Mouse (Mus musculus) megakaryocyte, embryonic 14.5 days (primary cell): ENCODE data around the gene Olfr839-ps1. TPM values are rescaled to one million over a fixed set of nuclear protein-coding genes. Genes with fewer than 3 reads are reported as not detected.

Source experiments
- H3K27me3 ChIP-seq: replicated peaks from 2 replicates; pipeline ENCODE3; 2012; ENCODE audit warnings: inconsistent platforms
- H3K36me3 ChIP-seq: replicated peaks from 2 replicates; pipeline ENCODE3; 2012; ENCODE audit warnings: low read length, inconsistent platforms, mixed read lengths
- H3K4me1 ChIP-seq: 2 replicates; pipeline ENCODE4 v1.6.1; 2012; ENCODE audit warnings: inconsistent platforms
- H3K4me3 ChIP-seq: replicated peaks from 2 replicates; pipeline ENCODE3; 2012; ENCODE audit warnings: moderate library complexity, mild to moderate bottlenecking, inconsistent platforms
- H3K9me3 ChIP-seq: 2 replicates; pipeline ENCODE4 v1.6.1; 2012; ENCODE audit warnings: inconsistent platforms
- FLI1 ChIP-seq: IDR thresholded peaks from 2 replicates; pipeline ENCODE4 v1.6.1; 2012; ENCODE audit warnings: low read length, inconsistent platforms, mixed read lengths
- GATA1 ChIP-seq: IDR thresholded peaks from 3 replicates; pipeline ENCODE4 v1.6.1; 2012; ENCODE audit warnings: mixed read lengths, low read length, inconsistent platforms, borderline replicate concordance
- polyA plus RNA-seq: library from polyadenylated mRNA; stranded (reverse); fragments of >175 nt; gene quantifications from 2 replicates; pipeline ENCODE4 v1.2.3, GENCODE M21; 2012; ENCODE audit warnings: low replicate concordance; ENCODE audit not compliant: insufficient read depth

Olfr839-ps1 gene
- not detected in 2 replicates for polyA plus RNA-seq

- no peak for TF ChIP-seq GATA1
- TF ChIP-seq FLI1 = no peak
Measured at GRCm38 (mm10) chr9:19177212-19177611, at the start of gene Olfr839-ps1. Gene Olfr839-ps1 (minus strand): TSS chr9:19177312.

GRCm38 (mm10) chr9:19136017-19136416, 41.1 kb downstream of the Olfr839-ps1 start, which contains the start of gene Olfr837:
Gene Olfr837 (plus strand): TSS chr9:19136317.
- no peaks in the 10 kb centered on the region for H3K27me3 ChIP-seq
- H3K4me1 ChIP-seq = no peaks in the 10 kb centered on the region
- H3K9me3 ChIP-seq = peaks cover 4% of the 10 kb centered on the region
- no peak within 1 kb of the TSS for H3K4me3 ChIP-seq
- TF ChIP-seq FLI1 (no peak), GATA1 (no peak)
- no peaks in the 10 kb centered on the region for H3K36me3 ChIP-seq

More at GRCm38 (mm10) chr9:19177212-19177611, at the start of gene Olfr839-ps1:
- Histone ChIP-seq H3K4me3 (no peak within 1 kb of the TSS), H3K36me3 (no peaks in the 10 kb centered on the region), H3K4me1 (no peaks in the 10 kb centered on the region), H3K9me3 (peaks cover 6% of the 10 kb centered on the region; the same call in 1 of the 2 replicates), H3K27me3 (no peaks in the 10 kb centered on the region)

DNA sequence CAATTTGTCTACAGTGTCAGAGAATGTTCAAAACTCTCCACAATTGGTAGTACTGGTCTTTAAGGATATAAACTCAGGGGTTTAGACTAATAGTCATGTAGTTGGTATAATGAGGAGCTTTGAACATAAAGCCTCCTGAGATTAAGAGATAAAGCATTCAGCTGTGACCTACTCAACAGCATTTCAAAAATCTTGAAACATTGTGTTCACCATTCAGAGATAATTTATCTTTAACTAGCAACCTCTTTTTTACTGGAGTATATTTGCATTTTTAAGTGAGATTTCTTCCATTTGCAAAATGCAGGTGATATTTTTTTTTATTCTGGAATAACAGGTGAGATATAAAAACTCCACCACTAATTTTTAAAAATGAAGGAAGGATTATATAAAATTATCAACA, 57.0 kb downstream of the Olfr839-ps1 start, which contains the start of gene Olfr836:
Olfr836 (plus strand) TSS at position 301 of the 400 bp plus-strand sequence.
- Histone ChIP-seq H3K4me1 (no peaks in the 10 kb centered on the region), H3K27me3 (no peaks in the 10 kb centered on the region), H3K9me3 (no peaks in the 10 kb centered on the region), H3K36me3 (no peaks in the 10 kb centered on the region), H3K4me3 (no peak within 1 kb of the TSS)
- TF ChIP-seq GATA1 (no peak), FLI1 (no peak)

Other genes with a start within 250 kb of the Olfr839-ps1 start
- gene Olfr832, start 240.2 kb downstream of the Olfr839-ps1 start, polyA plus RNA-seq = not detected in 2 replicates
- not detected in 2 replicates for gene Olfr834, start 189.3 kb downstream of the Olfr839-ps1 start, polyA plus RNA-seq
- not detected in 2 replicates for gene Olfr835, start 144.6 kb downstream of the Olfr839-ps1 start, polyA plus RNA-seq
- not detected in 2 replicates for gene Olfr836, start 56.9 kb downstream of the Olfr839-ps1 start, polyA plus RNA-seq
- not detected in 2 replicates for gene Olfr837, start 41.0 kb downstream of the Olfr839-ps1 start, polyA plus RNA-seq
- gene Olfr843, start 74.7 kb upstream of the Olfr839-ps1 start, polyA plus RNA-seq = not detected in 2 replicates
- not detected in 2 replicates for gene Olfr844, start 139.0 kb upstream of the Olfr839-ps1 start, polyA plus RNA-seq
- gene Olfr845, start 159.1 kb upstream of the Olfr839-ps1 start, polyA plus RNA-seq = not detected in 2 replicates
- not detected in 2 replicates for gene Olfr846, start 186.7 kb upstream of the Olfr839-ps1 start, polyA plus RNA-seq
- not detected in 2 replicates for gene Olfr847, start 201.4 kb upstream of the Olfr839-ps1 start, polyA plus RNA-seq